Mouse (Mus musculus) layer of hippocampus, adult 9-11 months (tissue): ENCODE results near the gene March9.
"Not testable (repeated sequence)": the region's sequence is repeated elsewhere in the genome, so short reads cannot be mapped to it uniquely, and the experiment has no call there.

Experiments
- DNase-seq: peaks from one replicate; pipeline ENCODE4 v3.0.0; 2022

March9 gene

GRCm38 (mm10) chr10:127079665-127080391, 19.8 kb upstream of the March9 start:
- DNase-seq, result no peak

- no peak for DNase-seq
Measured at GRCm38 (mm10) chr10:127078677-127079575, 18.9 kb upstream of the March9 start.

DNA sequence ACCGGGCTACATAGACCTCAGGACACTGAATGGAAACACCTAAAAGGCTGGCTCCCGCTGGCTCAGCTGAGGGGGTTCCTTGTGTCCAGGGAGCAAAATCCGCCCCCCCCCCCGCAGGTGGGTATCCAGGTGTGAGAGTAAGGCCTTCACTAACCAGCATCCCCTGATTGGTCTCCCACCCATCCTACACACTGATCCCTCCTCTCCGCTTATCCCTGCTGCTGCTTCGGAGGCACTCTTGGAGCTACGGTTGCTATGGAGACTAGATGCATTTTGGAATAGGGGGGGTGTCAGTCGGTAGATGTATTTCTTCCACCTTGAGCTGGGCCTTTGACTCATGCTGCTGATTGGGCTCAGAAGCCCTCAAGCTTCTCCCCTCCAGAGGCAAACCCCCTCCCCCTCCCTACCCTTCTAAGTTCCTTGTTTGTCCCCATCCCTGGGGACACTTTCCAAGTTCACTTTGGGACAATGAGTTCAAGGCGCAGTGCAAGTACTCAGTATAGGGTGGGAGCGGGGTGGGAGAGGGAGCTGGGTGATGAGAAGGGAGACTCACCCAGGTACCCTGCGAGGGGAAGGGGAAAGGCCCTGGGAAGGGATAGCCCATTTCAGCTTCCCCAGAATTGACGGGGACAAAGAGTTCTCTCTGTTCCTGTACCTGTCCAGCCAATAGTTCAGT, 18.2 kb upstream of the March9 start:
- DNase-seq, result peak; percentile 83

- no peak for DNase-seq
Measured at GRCm38 (mm10) chr10:127077515-127077914, 17.5 kb upstream of the March9 start.

GRCm38 (mm10) chr10:127076082-127076481, 16.1 kb upstream of the March9 start:
- no peak for DNase-seq

DNA sequence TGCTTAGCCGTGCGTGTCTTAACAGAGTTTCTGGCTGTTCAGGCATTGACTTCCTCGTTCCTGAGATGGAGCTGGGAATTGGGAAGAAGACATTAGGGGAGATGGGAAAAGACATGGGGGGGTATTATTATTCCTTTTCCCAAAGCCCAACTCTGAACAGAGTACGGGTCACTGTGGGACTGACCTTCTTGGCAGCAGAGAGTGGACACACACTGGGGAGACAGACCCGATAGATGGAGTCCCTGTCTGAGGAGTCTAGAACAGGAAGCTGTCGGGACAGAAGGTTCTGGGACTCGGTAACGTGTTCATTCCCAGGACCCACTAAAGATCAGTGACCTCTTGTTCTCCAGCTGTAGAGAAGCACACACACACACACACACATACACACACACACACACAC, 15.7 kb upstream of the March9 start:
- no peak for DNase-seq

DNA sequence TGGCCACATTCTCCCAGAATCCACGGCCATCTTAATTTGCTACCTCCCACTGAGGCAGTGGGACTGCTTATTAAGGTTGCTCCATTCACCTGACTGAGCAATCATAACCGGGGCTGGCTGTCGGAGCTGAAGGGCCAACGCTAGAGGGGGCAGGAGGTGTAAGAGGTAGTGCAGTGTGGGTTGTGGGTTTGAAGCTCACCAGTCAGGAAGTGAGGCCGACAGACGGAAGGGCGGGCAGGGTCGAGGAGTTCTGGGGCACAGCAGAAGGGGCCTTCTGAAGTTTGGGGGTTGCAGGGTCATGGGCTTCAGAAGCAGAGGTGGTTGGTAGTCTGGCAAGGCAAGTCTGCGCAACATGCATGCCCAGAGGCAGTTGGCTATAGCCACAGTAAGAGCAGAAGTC, 15.1 kb upstream of the March9 start, which contains the start of gene Agap2:
Gene Agap2 (plus strand): TSS at position 205 of the 400 bp plus-strand sequence.
- DNase-seq, result no peak

- DNase-seq, result no peak
Measured at GRCm38 (mm10) chr10:127073981-127074380, 14.0 kb upstream of the March9 start.

GRCm38 (mm10) chr10:127072969-127073368, 13.0 kb upstream of the March9 start:
- DNase-seq, result not testable (repeated sequence)

GRCm38 (mm10) chr10:127072270-127072669, 12.3 kb upstream of the March9 start:
- DNase-seq, result not testable (repeated sequence)

- no peak for DNase-seq
Measured at GRCm38 (mm10) chr10:127071203-127071602, 11.2 kb upstream of the March9 start.

DNA sequence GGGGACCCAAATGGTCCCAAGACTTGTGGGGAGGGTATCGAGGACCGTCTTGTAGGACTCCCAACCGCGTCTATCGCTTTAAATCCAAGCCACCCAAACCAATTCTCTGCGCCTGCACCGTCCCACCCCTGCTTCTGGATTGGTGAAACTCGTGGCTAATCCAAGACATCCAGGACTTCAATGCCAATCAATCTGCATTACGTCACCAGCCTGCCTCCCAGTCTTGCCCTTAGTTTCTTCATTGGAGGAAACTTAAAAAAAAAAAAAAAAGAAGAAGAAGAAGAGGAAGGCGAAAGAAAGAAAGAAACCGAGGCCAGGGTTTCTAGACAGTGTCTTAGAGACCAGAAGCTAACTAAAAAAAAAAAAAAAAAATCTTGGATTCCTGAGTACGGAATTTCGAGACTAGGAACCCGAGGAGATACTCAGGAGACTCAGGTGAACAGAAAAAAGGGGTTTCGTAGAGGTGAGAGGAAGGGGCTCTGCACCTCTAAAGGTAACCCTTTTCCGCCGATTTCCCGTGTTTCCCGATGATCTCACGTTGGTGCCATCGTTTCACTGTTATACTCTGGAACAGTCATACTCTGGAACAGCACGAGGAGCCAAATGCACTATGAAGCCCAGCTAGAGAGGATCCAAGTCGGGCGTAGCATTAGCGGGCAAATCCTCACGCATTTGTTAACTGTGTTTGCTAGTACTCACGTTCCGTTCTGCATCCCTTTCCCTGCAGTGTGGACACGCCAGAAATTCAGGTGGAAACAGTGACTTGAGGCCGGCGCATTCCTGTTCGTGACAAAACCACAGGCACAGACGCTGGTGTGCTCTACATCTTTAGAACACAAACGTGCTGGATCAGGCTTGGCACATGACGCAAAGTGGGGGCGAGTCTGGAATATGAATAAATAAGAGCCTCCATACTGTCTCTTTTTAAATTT, 10.5 kb upstream of the March9 start, which contains the start of gene Tspan31:
Gene Tspan31 (minus strand): TSS at position 75 of the 932 bp plus-strand sequence.
- DNase-seq, result peak; percentile 97

GRCm38 (mm10) chr10:127069281-127070189, 9.6 kb upstream of the March9 start:
- no peak for DNase-seq

GRCm38 (mm10) chr10:127068360-127069038, 8.5 kb upstream of the March9 start:
- no peak for DNase-seq

DNA sequence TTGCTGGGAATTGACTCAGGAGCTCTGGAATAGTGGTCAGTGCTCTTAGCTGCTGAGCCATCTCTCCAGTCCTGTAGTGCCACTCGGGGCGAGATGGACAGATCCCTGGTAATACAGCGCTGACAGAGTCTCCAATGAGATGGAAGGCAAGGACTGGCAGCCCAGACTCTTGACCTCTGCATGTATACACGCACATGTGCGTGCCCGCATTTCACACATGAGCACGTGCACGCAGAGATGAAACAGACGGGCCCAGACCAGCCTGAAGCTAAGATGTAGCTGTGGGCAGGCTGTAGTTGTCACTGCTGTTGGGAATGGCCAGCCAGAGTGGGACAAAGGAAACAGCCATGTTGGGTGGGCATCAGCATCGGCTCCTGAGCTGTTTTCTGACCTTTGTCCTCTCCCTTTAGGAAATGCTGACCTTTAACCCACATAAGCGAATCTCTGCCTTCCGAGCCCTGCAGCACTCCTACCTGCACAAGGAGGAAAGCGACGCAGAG, 6.6 kb upstream of the March9 start:
- DNase-seq, result no peak

- DNase-seq, result no peak
Measured at GRCm38 (mm10) chr10:127065981-127066380, 6.0 kb upstream of the March9 start.

GRCm38 (mm10) chr10:127063913-127064870, 4.2 kb upstream of the March9 start:
- DNase-seq, result no peak

DNA sequence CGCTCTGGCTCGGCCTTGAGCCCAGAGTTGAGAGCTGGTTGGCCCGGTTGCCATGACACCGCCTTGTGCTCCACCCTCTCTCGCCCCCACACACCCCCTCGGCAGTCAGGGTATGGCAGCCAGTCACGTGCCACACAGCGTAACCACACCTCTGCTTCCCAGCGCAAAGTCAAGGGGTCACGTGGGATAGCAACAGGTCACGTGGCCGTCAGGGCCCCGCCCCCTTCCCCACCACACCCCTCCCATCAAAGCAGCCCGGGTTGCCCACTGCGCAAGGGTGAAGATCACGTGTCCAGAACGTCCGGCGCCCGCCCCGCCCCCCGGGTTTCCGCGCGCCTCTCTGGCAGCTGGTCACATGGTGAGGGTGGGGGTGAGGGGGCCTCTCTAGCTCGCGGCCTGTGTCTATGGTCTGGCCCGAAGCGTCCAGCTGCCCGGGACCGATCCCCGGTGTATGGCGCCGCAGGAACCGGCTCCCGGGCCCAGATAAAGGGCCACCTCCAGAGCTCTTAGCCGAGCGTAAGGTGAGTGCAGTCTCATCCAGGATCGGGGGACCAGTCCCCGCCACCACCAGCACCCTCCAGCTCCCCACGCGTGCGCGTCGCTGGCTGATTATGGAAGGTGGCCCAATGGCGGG, 3.4 kb upstream of the March9 start, which contains the start of gene Cdk4:
Gene Cdk4 (plus strand): TSS at position 296 of the 634 bp plus-strand sequence.
- peak; percentile 99 for DNase-seq
